Mouse (Mus musculus) erythroblast, adult 5-6 weeks (primary cell): ENCODE results near the gene Gm5741. TPM values are rescaled to one million over a fixed set of nuclear protein-coding genes. Genes with fewer than 3 reads are reported as not detected.

Source experiments
- ATAC-seq: replicated peaks from 2 replicates; pipeline ENCODE4 v1.8.0; 2016; ENCODE audit warnings: moderate number of reproducible peaks, mild to moderate bottlenecking, moderate TSS enrichment, inconsistent platforms; ENCODE audit not compliant: poor library complexity, low FRiP score, severe bottlenecking
- total RNA-seq, 2 experiments: library from RNA; stranded (forward) in 1 of 2; stranded (reverse) in 1 of 2; fragments of 150-400 nt in 1 of 2; fragments of 200-764, 138-1000 nt in 1 of 2; gene quantifications; 2 replicates each; pipeline versions ENCODE4 v1.2.3 to v1.2.4; 2015 to 2017; ENCODE audit warnings: low replicate concordance in 2 of 2

Gm5741 gene
- total RNA-seq, 2 experiments from 2014 or later = not detected

- no peak for ATAC-seq
These were observed 33.9 kb downstream of the Gm5741 start for GRCm38 (mm10) chr8:85033867-85034266.

- no peak for ATAC-seq
These were observed 35.0 kb downstream of the Gm5741 start for GRCm38 (mm10) chr8:85032622-85033311.

- ATAC-seq = no peak
These were observed 38.5 kb downstream of the Gm5741 start for GRCm38 (mm10) chr8:85029271-85029670.

- ATAC-seq = no peak
These were observed 39.9 kb downstream of the Gm5741 start for GRCm38 (mm10) chr8:85027922-85028321.

- no peak for ATAC-seq
These were observed 40.3 kb downstream of the Gm5741 start for GRCm38 (mm10) chr8:85027516-85027855.

- ATAC-seq = peak; percentile 80
These were observed 40.9 kb downstream of the Gm5741 start, which contains the start of gene Trir for GRCm38 (mm10) chr8:85026670-85027515. Trir (plus strand) TSS chr8:85026823.

- ATAC-seq = peak; percentile 86
These were observed 42.5 kb downstream of the Gm5741 start, which contains the start of gene Asna1 for GRCm38 (mm10) chr8:85025098-85025932. Asna1 (minus strand) TSS chr8:85025281.

GRCm38 (mm10) chr8:85023846-85024245 is 43.9 kb downstream of the Gm5741 start:
- ATAC-seq = no peak

GRCm38 (mm10) chr8:85021514-85022055 is 46.2 kb downstream of the Gm5741 start:
- no peak for ATAC-seq

Other genes starting within 250 kb of the Gm5741 start
- gene Dand5, start 245.2 kb downstream of the Gm5741 start, total RNA-seq (2015; ENCODE audit: low replicate concordance) = 2.3 TPM in 1 of 2 replicates, not detected in the other
- gene Dand5, start 245.2 kb downstream of the Gm5741 start, total RNA-seq (2017; ENCODE audit: low replicate concordance) = 2.3 and 3.9 TPM in 2 replicates
- 4.4 and 5.9 TPM in 2 replicates for gene Gadd45gip1, start 236.5 kb downstream of the Gm5741 start, total RNA-seq (2015; ENCODE audit: low replicate concordance)
- gene Gadd45gip1, start 236.5 kb downstream of the Gm5741 start, total RNA-seq (2017; ENCODE audit: low replicate concordance) = 7.4 and 7.7 TPM in 2 replicates
- gene Rad23a, start 227.3 kb downstream of the Gm5741 start, total RNA-seq (2015; ENCODE audit: low replicate concordance) = 379 and 406 TPM in 2 replicates
- 572 and 669 TPM in 2 replicates for gene Rad23a, start 227.3 kb downstream of the Gm5741 start, total RNA-seq (2017; ENCODE audit: low replicate concordance)
- 255 and 289 TPM in 2 replicates for gene Calr, start 221.0 kb downstream of the Gm5741 start, total RNA-seq (2015; ENCODE audit: low replicate concordance)
- 800 and 908 TPM in 2 replicates for gene Calr, start 221.0 kb downstream of the Gm5741 start, total RNA-seq (2017; ENCODE audit: low replicate concordance)
- 6.0 and 9.6 TPM in 2 replicates for gene Farsa, start 211.0 kb downstream of the Gm5741 start, total RNA-seq (2015; ENCODE audit: low replicate concordance)
- gene Farsa, start 211.0 kb downstream of the Gm5741 start, total RNA-seq (2017; ENCODE audit: low replicate concordance) = 25.0 and 28.8 TPM in 2 replicates
- 54.3 and 54.8 TPM in 2 replicates for gene Syce2, start 195.9 kb downstream of the Gm5741 start, total RNA-seq (2015; ENCODE audit: low replicate concordance)
- 10.6 and 24.4 TPM in 2 replicates for gene Syce2, start 195.9 kb downstream of the Gm5741 start, total RNA-seq (2017; ENCODE audit: low replicate concordance)
- 7.9 and 14.6 TPM in 2 replicates for gene Gcdh, start 174.1 kb downstream of the Gm5741 start, total RNA-seq (2015; ENCODE audit: low replicate concordance)
- 13.4 and 17.6 TPM in 2 replicates for gene Gcdh, start 174.1 kb downstream of the Gm5741 start, total RNA-seq (2017; ENCODE audit: low replicate concordance)
- 58.9 and 59.8 TPM in 2 replicates for gene Klf1, start 166.1 kb downstream of the Gm5741 start, total RNA-seq (2015; ENCODE audit: low replicate concordance)
- gene Klf1, start 166.1 kb downstream of the Gm5741 start, total RNA-seq (2017; ENCODE audit: low replicate concordance) = 85.0 and 116 TPM in 2 replicates
- gene Dnase2a, start 159.4 kb downstream of the Gm5741 start, total RNA-seq (2015; ENCODE audit: low replicate concordance) = 31.9 and 44.9 TPM in 2 replicates
- gene Dnase2a, start 159.4 kb downstream of the Gm5741 start, total RNA-seq (2017; ENCODE audit: low replicate concordance) = 85.2 and 99.8 TPM in 2 replicates
- gene Mast1, start 130.6 kb downstream of the Gm5741 start, total RNA-seq (2015; ENCODE audit: low replicate concordance) = not detected in 2 replicates
- 0.28 TPM in 1 of 2 replicates, not detected in the other for gene Mast1, start 130.6 kb downstream of the Gm5741 start, total RNA-seq (2017; ENCODE audit: low replicate concordance)
- not detected in 2 replicates for gene Rtbdn, start 121.0 kb downstream of the Gm5741 start, total RNA-seq (2015; ENCODE audit: low replicate concordance)
- gene Rtbdn, start 121.0 kb downstream of the Gm5741 start, total RNA-seq (2017; ENCODE audit: low replicate concordance) = not detected in 2 replicates
- gene Gm49661, start 98.5 kb downstream of the Gm5741 start, total RNA-seq (2015; ENCODE audit: low replicate concordance) = not detected in 2 replicates
- gene Gm49661, start 98.5 kb downstream of the Gm5741 start, total RNA-seq (2017; ENCODE audit: low replicate concordance) = not detected in 2 replicates
- gene Prdx2, start 98.4 kb downstream of the Gm5741 start, total RNA-seq (2015; ENCODE audit: low replicate concordance) = 1,192 and 1,430 TPM in 2 replicates
- gene Prdx2, start 98.4 kb downstream of the Gm5741 start, total RNA-seq (2017; ENCODE audit: low replicate concordance) = 2,193 and 2,235 TPM in 2 replicates
- gene Rnaseh2a, start 98.2 kb downstream of the Gm5741 start, total RNA-seq (2015; ENCODE audit: low replicate concordance) = 31.8 and 67.2 TPM in 2 replicates
- gene Rnaseh2a, start 98.2 kb downstream of the Gm5741 start, total RNA-seq (2017; ENCODE audit: low replicate concordance) = 37.4 and 37.9 TPM in 2 replicates
- gene Junb, start 89.3 kb downstream of the Gm5741 start, total RNA-seq (2015; ENCODE audit: low replicate concordance) = 6.1 and 6.7 TPM in 2 replicates
- gene Junb, start 89.3 kb downstream of the Gm5741 start, total RNA-seq (2017; ENCODE audit: low replicate concordance) = 15.5 and 16.1 TPM in 2 replicates
- 1.9 and 5.0 TPM in 2 replicates for gene Hook2, start 77.4 kb downstream of the Gm5741 start, total RNA-seq (2015; ENCODE audit: low replicate concordance)
- 1.6 and 6.1 TPM in 2 replicates for gene Hook2, start 77.4 kb downstream of the Gm5741 start, total RNA-seq (2017; ENCODE audit: low replicate concordance)
- not detected in 2 replicates for gene Best2, start 53.5 kb downstream of the Gm5741 start, total RNA-seq (2015; ENCODE audit: low replicate concordance)
- not detected in 2 replicates for gene Best2, start 53.5 kb downstream of the Gm5741 start, total RNA-seq (2017; ENCODE audit: low replicate concordance)
- 20.8 and 24.2 TPM in 2 replicates for gene Asna1, start 42.7 kb downstream of the Gm5741 start, total RNA-seq (2015; ENCODE audit: low replicate concordance)
- 13.5 and 26.3 TPM in 2 replicates for gene Asna1, start 42.7 kb downstream of the Gm5741 start, total RNA-seq (2017; ENCODE audit: low replicate concordance)
- gene Trir, start 41.2 kb downstream of the Gm5741 start, total RNA-seq (2015; ENCODE audit: low replicate concordance) = 32.1 and 45.4 TPM in 2 replicates
- 72.9 and 103 TPM in 2 replicates for gene Trir, start 41.2 kb downstream of the Gm5741 start, total RNA-seq (2017; ENCODE audit: low replicate concordance)
- gene Tnpo2, start 31.1 kb downstream of the Gm5741 start, total RNA-seq (2015; ENCODE audit: low replicate concordance) = 9.6 and 10.8 TPM in 2 replicates
- 11.2 and 14.6 TPM in 2 replicates for gene Tnpo2, start 31.1 kb downstream of the Gm5741 start, total RNA-seq (2017; ENCODE audit: low replicate concordance)
- 5.4 TPM in 1 of 2 replicates, not detected in the other for gene Fbxw9, start 7.9 kb downstream of the Gm5741 start, total RNA-seq (2015; ENCODE audit: low replicate concordance)
- gene Fbxw9, start 7.9 kb downstream of the Gm5741 start, total RNA-seq (2017; ENCODE audit: low replicate concordance) = 0.43 and 4.3 TPM in 2 replicates
- 12.3 and 16.1 TPM in 2 replicates for gene Dhps, start 3.8 kb upstream of the Gm5741 start, total RNA-seq (2015; ENCODE audit: low replicate concordance)
- gene Dhps, start 3.8 kb upstream of the Gm5741 start, total RNA-seq (2017; ENCODE audit: low replicate concordance) = 3.2 and 12.1 TPM in 2 replicates
- gene Wdr83os, start 12.8 kb upstream of the Gm5741 start, total RNA-seq (2015; ENCODE audit: low replicate concordance) = 26.1 and 31.3 TPM in 2 replicates
- 4.3 and 11.3 TPM in 2 replicates for gene Wdr83os, start 12.8 kb upstream of the Gm5741 start, total RNA-seq (2017; ENCODE audit: low replicate concordance)
- 1.7 and 16.9 TPM in 2 replicates for gene Wdr83, start 13.3 kb upstream of the Gm5741 start, total RNA-seq (2015; ENCODE audit: low replicate concordance)
- 4.9 and 6.3 TPM in 2 replicates for gene Wdr83, start 13.3 kb upstream of the Gm5741 start, total RNA-seq (2017; ENCODE audit: low replicate concordance)
- 27.5 and 32.8 TPM in 2 replicates for gene Man2b1, start 15.3 kb upstream of the Gm5741 start, total RNA-seq (2015; ENCODE audit: low replicate concordance)
- gene Man2b1, start 15.3 kb upstream of the Gm5741 start, total RNA-seq (2017; ENCODE audit: low replicate concordance) = 17.8 and 18.6 TPM in 2 replicates
- not detected in 2 replicates for gene Zfp791, start 55.1 kb upstream of the Gm5741 start, total RNA-seq (2015; ENCODE audit: low replicate concordance)
- not detected in 2 replicates for gene Zfp791, start 55.1 kb upstream of the Gm5741 start, total RNA-seq (2017; ENCODE audit: low replicate concordance)
- gene Cks1brt, start 83.9 kb upstream of the Gm5741 start, total RNA-seq (2015; ENCODE audit: low replicate concordance) = not detected in 2 replicates
- gene Cks1brt, start 83.9 kb upstream of the Gm5741 start, total RNA-seq (2017; ENCODE audit: low replicate concordance) = not detected in 2 replicates
- not detected in 2 replicates for gene Olfr371, start 158.0 kb upstream of the Gm5741 start, total RNA-seq (2015; ENCODE audit: low replicate concordance)
- gene Olfr371, start 158.0 kb upstream of the Gm5741 start, total RNA-seq (2017; ENCODE audit: low replicate concordance) = not detected in 2 replicates
- 38.2 and 48.5 TPM in 2 replicates for gene Orc6, start 231.7 kb upstream of the Gm5741 start, total RNA-seq (2015; ENCODE audit: low replicate concordance)
- gene Orc6, start 231.7 kb upstream of the Gm5741 start, total RNA-seq (2017; ENCODE audit: low replicate concordance) = 47.6 and 89.5 TPM in 2 replicates
- 54.8 and 68.4 TPM in 2 replicates for gene Vps35, start 231.8 kb upstream of the Gm5741 start, total RNA-seq (2015; ENCODE audit: low replicate concordance)
- 50.0 and 53.9 TPM in 2 replicates for gene Vps35, start 231.8 kb upstream of the Gm5741 start, total RNA-seq (2017; ENCODE audit: low replicate concordance)